Mouse (Mus musculus): ENCODE measurements around the gene Gm6583. TPM values are rescaled to one million over a fixed set of nuclear protein-coding genes. Genes with fewer than 3 reads are reported as not detected.
A peak's percentile ranks its signal among the peaks of the same experiment; 100 is the strongest.

Gene Gm6583
- total RNA-seq (2022), result not detected

DNA sequence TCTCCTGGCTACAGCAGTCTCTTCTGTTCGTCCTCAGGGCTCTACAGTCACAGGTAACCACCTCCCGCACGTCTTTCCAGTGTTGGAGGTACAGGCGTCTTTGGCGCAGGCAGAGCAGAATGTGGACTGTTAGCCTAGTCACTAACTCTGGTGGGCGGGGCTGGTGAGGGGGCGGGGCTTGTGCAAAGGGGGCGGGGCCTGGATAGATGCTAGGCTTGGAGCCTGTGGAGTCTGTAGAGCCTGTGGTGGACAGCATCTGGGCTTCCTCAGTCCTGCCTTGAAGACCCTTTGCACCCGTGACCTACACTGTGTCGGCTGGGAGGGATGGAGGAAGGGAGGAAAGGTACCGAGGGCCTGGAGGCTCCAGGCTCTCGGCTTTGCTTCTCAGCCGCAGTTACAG lies at the start of gene Gm6583:
Gm6583 (minus strand) TSS at position 124 of the 400 bp plus-strand sequence.
- DNase-seq (ENCODE audit: low spot score in 2 of 2), result no peak

DNA sequence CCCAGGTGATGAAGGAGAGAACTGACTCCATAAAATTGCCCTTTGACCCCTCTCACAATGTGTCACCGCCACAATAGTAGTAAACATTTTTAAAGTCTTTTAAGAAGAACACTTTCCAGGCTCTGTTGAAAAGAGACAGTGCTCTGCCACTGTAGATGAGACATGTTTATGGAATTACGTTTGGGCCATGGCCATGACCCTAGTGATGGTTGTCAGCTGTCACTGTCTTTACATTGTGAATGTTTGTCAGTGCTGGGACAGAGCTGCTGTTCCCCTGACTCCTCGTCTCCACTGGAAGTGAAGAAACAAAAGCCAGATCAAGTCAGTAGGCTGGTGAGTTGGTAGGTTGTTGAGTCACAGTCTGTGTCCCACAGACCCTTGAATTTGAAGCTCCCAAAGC lies 46.6 kb upstream of the Gm6583 start:
- no peak for DNase-seq (ENCODE audit: low spot score in 2 of 2)

DNA sequence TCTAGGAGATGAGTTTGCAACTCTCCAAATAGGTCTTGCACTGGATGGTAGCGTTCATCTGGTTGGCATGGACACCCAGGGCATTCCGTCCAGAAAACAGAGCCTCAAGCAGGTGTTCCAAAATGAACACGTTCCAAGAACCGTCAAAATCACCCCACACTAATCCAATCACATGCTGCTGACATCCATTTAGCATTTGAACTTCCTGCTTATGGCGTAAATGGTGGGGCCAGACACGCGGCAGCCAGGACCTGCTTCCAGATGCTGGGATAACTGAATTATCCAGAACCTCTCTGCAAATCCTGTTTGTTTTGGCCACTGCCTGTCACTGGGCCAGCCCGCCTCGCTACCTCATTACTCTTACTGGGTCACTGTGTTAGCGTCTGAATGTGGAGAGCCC lies 43.5 kb upstream of the Gm6583 start:
- DNase-seq (ENCODE audit: low spot score in 2 of 2), result no peak

DNA sequence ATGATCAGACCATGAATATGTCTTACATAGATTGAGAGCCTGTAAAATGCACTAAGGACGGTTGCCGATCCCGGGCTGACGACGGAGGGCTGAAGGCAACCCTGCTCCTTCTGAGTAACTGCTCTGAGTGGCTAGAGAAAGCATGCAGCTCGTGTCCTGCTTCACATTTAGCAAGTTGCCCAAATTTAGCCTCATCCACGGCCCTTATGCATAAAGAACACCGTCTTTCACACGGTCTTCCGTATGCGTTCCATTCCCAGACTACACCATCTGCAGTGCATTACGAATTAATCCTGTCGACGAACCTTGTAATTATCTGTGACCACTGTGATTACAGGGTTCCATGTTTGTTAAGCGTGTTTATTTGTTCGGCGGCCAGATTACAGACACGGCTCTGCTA lies 40.2 kb upstream of the Gm6583 start:
- no peak for DNase-seq (ENCODE audit: low spot score in 2 of 2)

DNA sequence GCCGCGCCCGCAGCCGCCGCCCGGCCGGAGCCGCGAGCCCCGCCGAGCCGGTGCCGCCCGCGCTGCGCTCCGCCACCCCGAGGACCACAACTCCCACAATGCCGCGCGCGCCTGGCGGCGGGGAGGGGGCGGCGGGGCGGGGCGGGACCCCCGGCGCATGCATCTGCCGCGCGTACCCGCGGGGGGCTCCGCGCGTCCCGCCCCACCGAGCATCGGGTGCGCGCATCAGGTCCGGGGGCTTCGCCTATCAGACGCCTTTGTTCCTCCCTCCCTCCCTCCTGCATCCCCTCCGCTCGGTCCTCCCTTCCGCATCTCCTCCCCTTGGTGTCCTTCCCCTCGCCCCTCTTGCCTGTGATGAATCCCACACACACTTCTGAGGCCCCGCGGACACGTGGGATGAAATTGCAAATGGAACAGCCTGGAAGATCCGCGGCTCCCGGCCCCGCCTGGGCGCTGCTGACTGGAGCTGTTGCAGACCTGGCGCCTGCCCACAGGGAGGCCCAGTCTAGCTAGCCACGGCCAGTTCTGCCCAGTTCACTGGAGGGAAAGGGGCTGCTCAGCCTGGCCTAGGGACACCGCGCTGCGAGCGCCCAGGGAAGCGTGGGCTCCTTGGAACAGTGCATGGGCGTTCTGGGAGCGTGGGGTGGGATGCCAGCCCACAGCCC lies 39.1 kb upstream of the Gm6583 start, which contains the start of gene Asphd2:
Asphd2 (minus strand) TSS at position 88 of the 665 bp plus-strand sequence.
- no peak for DNase-seq (ENCODE audit: low spot score in 2 of 2)

DNA sequence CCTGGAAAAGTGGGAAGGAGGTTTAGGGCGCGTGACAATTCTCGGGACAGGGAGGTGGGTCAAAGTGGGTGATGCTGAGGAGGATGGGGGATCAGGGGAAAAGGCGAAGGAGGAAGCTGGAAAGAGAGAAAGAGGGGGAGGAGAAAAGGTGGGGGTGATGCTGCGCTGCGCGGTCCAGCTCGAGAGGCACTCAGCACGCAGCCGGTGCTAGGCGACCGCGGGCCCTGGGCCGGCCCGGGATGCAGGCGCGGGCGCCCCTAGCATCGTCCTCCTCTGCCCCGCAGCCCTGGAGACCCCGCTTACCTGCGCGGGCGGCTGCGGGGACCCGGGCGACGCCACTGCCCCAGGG lies 38.6 kb upstream of the Gm6583 start:
- no peak for DNase-seq (ENCODE audit: low spot score in 2 of 2)

DNA sequence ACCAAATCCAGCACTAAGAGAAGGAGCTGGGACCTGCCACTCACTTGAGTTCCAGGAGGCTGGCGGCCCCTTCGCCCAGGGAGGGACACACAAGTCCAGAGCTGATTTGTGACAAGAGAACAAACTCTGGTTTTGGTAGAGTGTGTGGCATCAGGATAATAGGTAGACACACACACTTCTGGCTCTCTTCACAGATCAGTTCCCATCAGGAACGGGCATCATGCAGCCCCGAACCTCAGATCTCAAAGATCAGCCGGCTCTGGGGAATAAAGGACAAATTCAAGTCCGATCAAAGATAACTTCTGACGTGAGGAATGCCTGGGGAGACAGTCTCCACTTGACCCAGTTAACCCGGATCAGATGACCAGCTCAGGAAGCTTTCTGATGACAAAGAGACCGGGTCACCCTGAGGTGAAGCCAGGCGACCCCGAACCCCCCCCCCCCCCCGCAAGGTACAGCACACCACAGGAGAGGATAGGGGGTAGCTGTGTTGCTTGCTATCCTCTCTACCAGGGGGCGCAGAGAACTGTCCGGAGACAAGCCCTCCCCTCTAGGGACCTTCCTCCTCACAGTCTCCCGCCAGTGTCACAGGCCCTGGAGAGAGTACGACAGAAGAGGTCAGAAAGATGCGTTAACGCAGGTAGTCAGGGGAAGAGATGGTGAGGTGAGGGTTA lies 38.0 kb upstream of the Gm6583 start:
- no peak for DNase-seq (ENCODE audit: low spot score in 2 of 2)

DNA sequence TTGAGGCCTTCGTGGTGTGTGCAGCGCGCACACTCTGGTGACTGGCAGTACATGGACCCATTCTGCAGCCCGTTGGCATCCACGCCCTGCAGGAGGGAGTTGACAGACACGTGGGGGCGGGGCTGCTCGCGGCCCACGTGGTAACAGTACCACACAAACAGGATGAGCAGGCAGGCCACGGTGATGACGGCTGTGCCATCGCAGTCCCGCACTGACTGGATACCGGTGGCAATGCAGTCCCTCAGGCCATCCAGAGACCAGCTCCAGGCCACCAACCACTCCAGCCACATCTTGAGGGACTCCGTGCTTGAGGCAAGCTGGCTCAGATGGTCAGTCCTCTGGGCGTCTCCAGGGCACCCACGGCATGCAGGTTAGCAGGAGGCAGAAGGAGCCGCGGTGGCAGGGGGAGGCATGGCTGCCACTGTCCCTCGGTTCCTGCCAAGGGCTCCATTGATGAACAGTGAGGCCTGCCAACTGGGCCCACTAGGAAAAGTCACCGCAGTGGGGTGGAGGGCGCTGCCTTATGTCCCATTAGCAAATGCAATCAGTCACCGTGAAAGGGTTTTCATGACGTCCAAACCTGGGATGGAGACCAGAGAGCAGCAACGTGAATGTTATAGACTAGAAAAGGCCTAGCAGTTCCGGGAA lies 36.0 kb upstream of the Gm6583 start:
- no peak for DNase-seq (ENCODE audit: low spot score in 2 of 2)

DNA sequence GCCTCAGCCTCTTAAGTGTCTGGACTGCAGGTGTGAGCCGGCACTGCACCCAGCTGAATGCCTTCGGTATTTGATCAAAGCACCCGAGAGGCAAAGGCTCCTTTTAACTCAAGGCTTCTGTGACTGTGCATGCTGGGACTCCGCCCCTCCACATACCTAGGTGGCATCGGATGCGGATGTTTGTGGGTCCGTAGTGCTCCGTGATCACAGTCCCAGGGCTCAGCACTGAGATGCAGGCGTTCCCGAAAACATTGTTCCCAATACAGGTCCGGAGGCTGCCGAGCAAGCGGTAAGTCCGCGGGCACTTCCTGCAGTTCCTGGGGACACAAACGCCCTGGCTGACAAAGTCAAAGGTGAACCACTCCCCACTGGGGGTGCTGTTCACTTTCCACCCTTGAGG lies 35.2 kb upstream of the Gm6583 start:
- no peak for DNase-seq (ENCODE audit: low spot score in 2 of 2)

DNA sequence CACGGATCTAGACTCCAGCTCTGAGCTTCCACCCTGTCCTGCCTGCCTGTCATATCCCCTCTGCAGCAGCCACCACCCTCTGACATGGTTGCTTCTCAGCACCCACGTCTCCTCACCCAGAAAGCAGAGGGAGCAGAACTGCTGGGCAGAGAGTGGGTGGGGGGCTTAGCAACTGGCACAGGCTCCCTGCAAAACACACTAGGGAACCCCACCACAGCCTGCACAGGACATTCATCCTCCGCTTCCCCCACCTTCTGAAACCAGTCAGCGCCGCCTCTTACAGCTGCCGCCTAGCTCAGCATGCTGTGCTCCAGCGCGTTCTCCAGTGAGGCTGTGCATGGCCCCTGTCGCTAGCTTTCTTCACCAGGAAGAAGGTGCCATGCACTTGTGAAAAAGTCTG lies 33.5 kb upstream of the Gm6583 start:
- DNase-seq (ENCODE audit: low spot score in 2 of 2), result no peak

DNA sequence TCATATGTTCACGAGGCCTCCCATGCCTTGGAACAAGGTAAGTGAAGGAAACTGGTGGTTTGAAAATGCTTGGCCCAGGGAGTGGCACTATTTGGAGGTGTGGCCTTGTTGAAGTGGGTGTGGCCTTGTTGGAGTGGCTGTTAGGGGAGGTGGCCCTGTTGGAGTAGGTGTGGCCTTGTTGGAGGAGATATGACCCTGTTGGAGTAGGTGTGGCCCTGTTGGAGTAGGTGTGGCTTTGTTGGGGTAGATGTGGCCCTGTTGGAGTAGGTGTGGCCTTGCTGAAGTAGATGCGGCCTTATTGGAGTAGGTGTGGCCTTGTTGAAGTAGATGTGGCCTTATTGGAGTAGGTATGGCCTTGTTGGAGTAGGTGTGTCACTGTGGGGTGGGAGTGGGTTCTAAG lies 30.1 kb upstream of the Gm6583 start:
- no peak for DNase-seq (ENCODE audit: low spot score in 2 of 2)

DNA sequence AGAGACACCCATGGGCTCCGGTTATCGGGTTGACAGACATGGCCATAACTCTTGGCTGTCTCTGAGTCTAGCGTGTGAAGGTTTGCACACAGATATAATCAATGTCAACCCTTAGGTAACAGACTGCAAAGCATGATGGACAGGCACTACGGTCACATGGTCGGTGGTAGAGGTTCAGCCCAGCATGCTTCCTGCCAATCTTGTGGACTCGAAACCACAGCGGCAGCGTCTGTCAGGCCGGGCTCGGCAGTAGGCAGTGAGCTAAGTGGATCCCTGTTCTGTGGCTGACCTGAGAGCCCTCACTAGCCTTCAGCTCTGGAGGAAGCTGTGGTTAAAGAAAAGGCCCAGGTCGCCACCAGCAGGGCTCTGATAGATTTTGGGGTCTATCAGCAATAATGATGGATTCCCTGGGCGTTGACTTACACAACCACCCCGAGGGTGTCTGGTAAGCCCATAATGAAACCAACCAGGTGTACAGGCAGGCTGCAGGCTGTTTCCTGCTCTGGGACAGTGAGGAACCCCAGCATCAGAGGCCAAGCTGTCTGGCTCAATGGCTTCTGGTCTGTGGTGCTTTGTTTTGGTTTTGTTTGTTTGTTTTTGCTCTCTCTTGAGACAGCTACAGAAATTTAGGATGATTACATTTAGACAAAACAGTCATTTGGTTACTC lies 29.1 kb upstream of the Gm6583 start:
- DNase-seq (ENCODE audit: low spot score in 2 of 2), result no peak

DNA sequence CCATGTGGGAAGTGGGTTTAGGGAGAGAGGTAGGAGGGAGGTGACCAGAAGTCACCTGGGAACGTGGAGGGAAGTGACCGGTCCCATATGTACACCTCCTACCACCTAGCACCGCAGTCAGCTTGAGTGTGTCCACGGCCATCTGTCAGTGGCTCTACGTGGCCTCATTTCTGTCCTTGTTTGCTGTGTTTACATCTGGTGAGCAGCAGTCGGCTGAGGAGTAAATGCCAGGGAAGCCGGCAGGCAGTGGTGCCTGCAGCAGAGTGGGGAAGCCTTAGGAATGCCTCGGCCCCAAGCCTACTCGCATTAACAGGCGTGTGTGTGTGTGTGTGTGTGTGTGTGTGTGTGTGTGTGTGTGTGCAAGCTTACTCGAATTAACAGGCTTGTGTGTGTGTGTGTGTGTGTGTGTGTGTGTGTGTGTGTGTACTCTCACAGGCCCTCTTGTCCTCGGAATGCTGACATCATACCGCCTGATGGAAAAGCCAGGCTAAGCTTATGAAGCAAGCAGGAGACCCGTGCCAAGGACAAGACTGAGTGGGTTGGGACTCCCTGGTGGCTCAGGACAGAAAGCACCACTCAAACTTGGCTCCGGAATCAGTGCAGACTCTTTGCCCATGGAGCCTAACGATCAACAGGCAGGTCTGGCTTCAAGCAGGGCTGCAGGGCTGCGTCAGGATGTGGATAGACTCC lies 27.0 kb upstream of the Gm6583 start:
- DNase-seq (ENCODE audit: low spot score in 2 of 2), result peak in 1 of 2 experiments; percentile 32

DNA sequence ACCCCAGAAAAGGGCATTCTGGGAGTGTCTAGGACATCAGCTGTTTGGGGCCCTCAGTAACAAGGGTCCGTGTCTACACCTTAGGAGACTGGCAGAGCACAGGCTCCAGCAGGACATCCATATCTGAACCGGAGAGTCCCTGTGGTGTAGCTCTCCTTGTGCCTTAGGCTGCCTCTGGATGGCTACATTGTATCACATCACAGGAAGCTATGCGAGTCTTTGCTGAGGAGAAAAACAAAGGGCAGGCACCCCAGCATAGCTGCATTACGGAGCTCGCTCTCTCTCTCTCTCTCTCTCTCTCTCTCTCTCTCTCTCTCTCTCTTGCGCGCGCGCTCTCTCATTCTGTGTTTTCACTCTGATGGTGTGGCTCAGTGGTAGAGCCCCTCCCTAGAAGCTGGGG lies 26.2 kb upstream of the Gm6583 start:
- DNase-seq (ENCODE audit: low spot score in 2 of 2), result no peak

DNA sequence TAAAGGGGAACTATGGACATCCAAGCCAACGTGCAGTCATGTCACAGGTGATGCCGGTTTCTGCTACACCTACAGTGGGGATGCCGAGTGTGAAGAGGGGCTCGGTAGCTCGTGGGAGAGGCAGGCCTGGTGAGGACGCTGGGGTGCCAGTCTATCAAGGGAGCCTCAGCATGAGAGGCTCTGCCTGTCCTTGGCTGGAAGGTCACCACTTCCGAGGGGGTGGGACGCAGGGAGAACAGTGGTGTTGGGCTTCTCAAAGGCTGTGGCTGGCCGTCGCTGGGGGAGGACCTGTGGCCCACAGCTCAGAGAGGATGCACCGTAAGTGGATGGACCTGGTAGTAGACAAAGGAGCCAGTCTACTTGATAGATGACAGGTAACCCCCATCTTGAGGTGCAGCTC lies 25.3 kb upstream of the Gm6583 start:
- DNase-seq (ENCODE audit: low spot score in 2 of 2), result no peak

DNA sequence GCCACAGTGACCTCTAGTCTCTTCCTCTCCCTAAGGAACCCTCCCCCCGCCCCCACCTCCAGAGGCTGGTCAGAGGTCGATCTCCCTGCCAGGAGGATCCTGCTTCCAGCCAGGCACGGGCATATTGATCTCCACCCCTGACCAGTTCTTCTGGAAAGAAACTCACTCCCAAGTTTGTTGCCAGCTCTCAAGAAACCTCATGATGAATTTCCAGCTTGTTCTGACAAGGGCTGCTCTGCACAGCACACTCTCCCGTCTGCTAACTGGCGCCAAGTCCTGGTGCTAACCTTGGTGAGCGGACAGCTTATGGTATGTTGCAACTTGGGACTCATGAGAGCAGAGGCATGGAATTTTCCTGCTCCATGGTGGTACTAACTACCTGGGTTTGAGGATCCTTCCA lies 22.9 kb upstream of the Gm6583 start:
- DNase-seq (ENCODE audit: low spot score in 2 of 2), result no peak

DNA sequence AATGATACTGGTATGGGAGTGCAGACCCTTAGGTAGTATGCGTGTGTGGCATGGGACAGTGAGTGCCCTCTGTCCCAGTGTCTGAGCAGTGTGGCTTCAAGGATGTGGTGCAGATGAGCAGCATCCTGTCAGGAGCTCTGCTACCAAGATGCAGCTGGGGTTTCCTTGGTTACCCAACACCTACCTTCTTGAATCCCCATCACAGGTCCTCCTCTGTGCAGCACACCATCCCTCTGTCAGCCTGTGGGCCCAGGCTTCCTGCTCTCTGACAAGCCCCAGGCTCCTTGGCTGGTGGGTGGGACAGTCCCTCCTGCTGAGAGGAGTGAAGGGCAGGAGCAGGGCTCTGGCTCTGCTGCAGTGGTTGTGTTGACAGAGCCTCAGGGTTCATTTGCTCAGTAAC lies 21.5 kb upstream of the Gm6583 start:
- DNase-seq (ENCODE audit: low spot score in 2 of 2), result no peak

DNA sequence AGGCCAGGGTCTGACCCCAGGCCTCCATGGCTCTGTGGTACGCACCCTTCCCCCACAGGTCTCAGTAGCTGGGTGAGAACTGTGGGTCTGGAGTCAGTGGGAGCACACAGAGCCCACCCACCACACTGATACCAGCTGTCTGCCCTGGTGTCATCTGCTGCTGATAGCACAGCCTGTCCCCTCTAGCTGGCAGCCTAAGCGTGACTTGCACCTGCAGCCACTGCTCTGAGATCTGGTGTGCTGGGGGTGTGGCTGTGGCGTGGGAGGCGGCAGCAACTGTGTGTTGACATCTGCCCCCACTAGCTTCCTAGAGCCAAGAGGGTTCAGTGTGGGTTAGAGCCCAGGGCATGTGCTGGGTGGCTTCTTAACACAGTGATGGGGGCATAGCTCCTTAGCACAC lies 20.3 kb upstream of the Gm6583 start:
- DNase-seq (ENCODE audit: low spot score in 2 of 2), result no peak

DNA sequence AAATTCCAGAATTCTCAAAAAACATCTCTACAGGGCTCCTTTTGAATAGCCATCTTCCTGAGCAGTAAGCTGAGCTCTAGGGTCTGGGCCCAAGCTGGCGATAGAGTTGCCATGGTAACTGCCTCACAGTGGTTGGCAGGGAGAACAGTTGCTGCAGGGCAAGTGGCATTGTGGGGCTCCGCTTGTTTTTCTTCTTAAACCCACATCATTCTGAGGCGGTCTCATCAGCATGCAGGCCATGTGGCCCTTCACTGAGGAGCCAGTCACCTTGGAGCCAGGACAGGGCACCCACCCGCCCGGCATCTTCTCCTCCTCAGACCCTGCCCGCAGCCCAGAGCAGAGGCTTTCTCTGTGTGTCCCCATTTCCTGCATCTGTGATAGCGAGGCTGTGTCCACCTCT lies 16.1 kb upstream of the Gm6583 start:
- no peak for DNase-seq (ENCODE audit: low spot score in 2 of 2)

DNA sequence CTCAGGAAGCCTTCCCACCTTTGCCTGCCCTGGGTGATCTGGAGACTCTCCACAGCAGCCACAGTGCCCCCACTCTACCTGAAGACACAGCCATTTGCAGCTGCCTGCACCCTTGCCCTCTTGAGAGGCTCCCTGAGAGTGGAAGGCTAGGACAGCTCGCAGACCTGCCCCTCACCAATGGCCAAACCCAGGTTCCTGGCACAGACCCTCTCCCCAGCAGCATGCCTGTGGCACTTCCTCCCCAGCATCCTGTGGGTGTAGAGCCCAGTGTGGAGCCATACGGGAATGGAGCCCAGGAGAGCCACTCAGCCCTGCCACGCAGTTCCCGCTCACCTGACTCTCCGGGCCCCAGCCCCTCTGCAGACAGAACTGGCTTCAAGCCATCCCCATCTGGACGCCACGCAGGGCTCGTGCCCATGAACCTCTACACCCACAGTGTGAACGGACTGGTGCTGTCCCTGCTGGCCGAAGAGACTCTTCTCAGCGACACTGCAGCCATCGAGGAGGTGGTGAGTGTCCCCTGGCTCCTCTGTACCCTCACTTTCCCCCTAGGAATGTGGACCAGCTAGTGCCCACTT lies 14.5 kb upstream of the Gm6583 start:
- no peak for DNase-seq (ENCODE audit: low spot score in 2 of 2)

DNA sequence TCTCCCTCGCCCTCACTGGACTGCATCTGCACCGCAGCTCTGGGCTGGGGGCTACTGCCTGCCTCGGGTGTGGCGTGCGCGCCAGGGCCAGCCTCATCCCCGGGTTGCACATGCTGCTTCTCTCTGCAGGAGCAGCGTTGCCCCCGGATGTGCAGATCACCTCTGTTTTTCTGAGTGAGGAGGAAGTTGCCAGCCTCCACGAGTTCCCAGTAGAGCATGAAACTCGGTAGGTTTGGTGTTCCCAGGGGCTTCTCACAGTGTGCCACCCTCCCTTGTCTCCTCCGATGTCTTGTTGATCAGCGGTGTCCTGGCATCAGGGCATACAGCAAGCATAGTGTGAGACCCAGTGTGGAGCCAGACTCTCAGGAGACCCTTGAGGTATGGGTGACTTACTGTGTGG lies 13.5 kb upstream of the Gm6583 start:
- no peak for DNase-seq (ENCODE audit: low spot score in 2 of 2)
